Mouse (Mus musculus): ENCODE measurements around the gene St6galnac5. TPM values are rescaled to one million over a fixed set of nuclear protein-coding genes. Genes with fewer than 3 reads are reported as not detected.

Gene St6galnac5
- total and polyA plus RNA-seq, 3 experiments: 0.33 TPM; not detected in 2

GRCm38 (mm10) chr3:152841264-152841663 lies 140.8 kb downstream of the St6galnac5 start:
- Histone ChIP-seq H3K4me3 (ENCODE audit: low read depth, low read length) (no peak overlapping the region), H3K4me1 (ENCODE audit: insufficient read depth, low read depth, low read length) (no peaks in the 10 kb centered on the region), H3K9me3 (replicated peaks) (no peaks in the 10 kb centered on the region), H3K36me3 (replicated peaks) (no peaks in the 10 kb centered on the region), H3K27me3 (ENCODE audit: insufficient read depth, low read length) (no peaks in the 10 kb centered on the region)
- DNase-seq (ENCODE audit: low spot score): no peak
- TF ChIP-seq CTCF (IDR thresholded peaks at IDR 0.05; ENCODE audit: low read depth, low read length): no peak
- no peak for TF ChIP-seq TAL1 (conservative IDR thresholded peaks at IDR 0.05; ENCODE audit: low read depth, low read length)
- no peak for TF ChIP-seq POLR2AphosphoS5 (IDR thresholded peaks at IDR 0.05; ENCODE audit: insufficient replicate concordance, low read depth, low read length)
- no peak for TF ChIP-seq GATA2 (IDR thresholded peaks at IDR 0.05; ENCODE audit: borderline replicate concordance, low read depth, low read length)
- TF ChIP-seq GATA1 (IDR thresholded peaks at IDR 0.05; ENCODE audit: borderline replicate concordance, low read length): no peak
- no peak for ATAC-seq (ENCODE audit: extremely low read depth, insufficient number of reproducible peaks, low FRiP score, poor library complexity, severe bottlenecking)

DNA sequence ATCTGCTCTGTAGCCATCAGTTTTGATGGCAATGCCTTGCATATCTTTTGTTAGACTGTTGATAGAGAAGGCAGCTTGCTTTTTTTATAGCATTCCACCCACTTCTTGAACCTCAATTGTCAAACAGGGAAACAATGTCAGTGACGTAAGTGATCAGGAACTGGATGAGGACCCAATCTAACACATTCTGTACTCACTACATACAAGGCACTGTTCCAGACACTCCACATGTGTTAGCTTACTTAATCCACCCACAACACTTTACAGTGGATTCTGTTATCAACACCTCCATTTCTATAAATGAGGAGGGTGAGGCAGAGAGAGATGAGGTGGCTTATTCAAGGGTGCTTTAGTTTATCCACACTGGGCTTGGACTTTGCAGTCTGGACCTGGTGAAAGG lies 144.1 kb downstream of the St6galnac5 start:
- Histone ChIP-seq H3K4me1 (ENCODE audit: insufficient read depth, low read depth, low read length) (no peaks in the 10 kb centered on the region), H3K27me3 (ENCODE audit: insufficient read depth, low read length) (no peaks in the 10 kb centered on the region), H3K36me3 (replicated peaks) (no peaks in the 10 kb centered on the region), H3K9me3 (replicated peaks) (no peaks in the 10 kb centered on the region), H3K4me3 (ENCODE audit: low read depth, low read length) (no peak overlapping the region)
- DNase-seq (ENCODE audit: low spot score): no peak
- no peak for TF ChIP-seq GATA2 (IDR thresholded peaks at IDR 0.05; ENCODE audit: borderline replicate concordance, low read depth, low read length)
- TF ChIP-seq TAL1 (conservative IDR thresholded peaks at IDR 0.05; ENCODE audit: low read depth, low read length): no peak
- no peak for TF ChIP-seq GATA1 (IDR thresholded peaks at IDR 0.05; ENCODE audit: borderline replicate concordance, low read length)
- no peak for TF ChIP-seq POLR2AphosphoS5 (IDR thresholded peaks at IDR 0.05; ENCODE audit: insufficient replicate concordance, low read depth, low read length)
- no peak for TF ChIP-seq CTCF (IDR thresholded peaks at IDR 0.05; ENCODE audit: low read depth, low read length)
- ATAC-seq (ENCODE audit: extremely low read depth, insufficient number of reproducible peaks, low FRiP score, poor library complexity, severe bottlenecking): no peak

DNA sequence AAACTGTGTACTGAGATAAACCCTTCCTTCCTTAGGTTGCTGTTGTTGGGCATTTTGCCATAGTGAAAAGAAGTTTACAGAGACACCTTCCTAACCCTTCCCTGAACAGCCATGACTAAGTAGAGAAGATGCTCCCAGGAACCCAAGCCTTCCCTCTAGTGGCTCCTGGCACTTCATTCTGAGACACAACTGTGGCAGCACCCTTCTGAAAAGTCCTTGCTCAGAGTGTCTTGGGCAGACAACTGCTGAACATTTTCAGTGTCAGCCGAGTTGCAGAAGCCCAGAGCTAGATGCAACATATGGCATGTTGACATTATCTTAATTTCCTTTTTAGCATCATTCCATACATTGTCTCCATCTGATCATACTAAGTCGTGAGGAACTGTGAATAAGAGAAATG lies 144.6 kb downstream of the St6galnac5 start:
- no peaks in the 10 kb centered on the region for H3K9me3 ChIP-seq (replicated peaks)
- no peaks in the 10 kb centered on the region for H3K27me3 ChIP-seq (ENCODE audit: insufficient read depth, low read length)
- ATAC-seq (ENCODE audit: extremely low read depth, insufficient number of reproducible peaks, low FRiP score, poor library complexity, severe bottlenecking) (no peak), DNase-seq (ENCODE audit: low spot score) (no peak)
- no peaks in the 10 kb centered on the region for H3K4me1 ChIP-seq (ENCODE audit: insufficient read depth, low read depth, low read length)
- H3K4me3 ChIP-seq (ENCODE audit: low read depth, low read length): no peak overlapping the region
- H3K36me3 ChIP-seq (replicated peaks): no peaks in the 10 kb centered on the region
- TF ChIP-seq CTCF (IDR thresholded peaks at IDR 0.05; ENCODE audit: low read depth, low read length): no peak
- no peak for TF ChIP-seq GATA1 (IDR thresholded peaks at IDR 0.05; ENCODE audit: borderline replicate concordance, low read length)
- TF ChIP-seq TAL1 (conservative IDR thresholded peaks at IDR 0.05; ENCODE audit: low read depth, low read length): no peak
- TF ChIP-seq POLR2AphosphoS5 (IDR thresholded peaks at IDR 0.05; ENCODE audit: insufficient replicate concordance, low read depth, low read length): no peak
- no peak for TF ChIP-seq GATA2 (IDR thresholded peaks at IDR 0.05; ENCODE audit: borderline replicate concordance, low read depth, low read length)

GRCm38 (mm10) chr3:152832436-152832835 lies 149.6 kb downstream of the St6galnac5 start:
- no peak overlapping the region for H3K4me3 ChIP-seq (ENCODE audit: low read depth, low read length)
- no peaks in the 10 kb centered on the region for H3K4me1 ChIP-seq (ENCODE audit: insufficient read depth, low read depth, low read length)
- ATAC-seq (ENCODE audit: extremely low read depth, insufficient number of reproducible peaks, low FRiP score, poor library complexity, severe bottlenecking): no peak
- TF ChIP-seq CTCF (IDR thresholded peaks at IDR 0.05; ENCODE audit: low read depth, low read length): no peak
- no peaks in the 10 kb centered on the region for H3K9me3 ChIP-seq (replicated peaks)
- no peaks in the 10 kb centered on the region for H3K36me3 ChIP-seq (replicated peaks)
- DNase-seq (ENCODE audit: low spot score): no peak
- H3K27me3 ChIP-seq (ENCODE audit: insufficient read depth, low read length): peaks cover 2% of the 10 kb centered on the region; the same call in 1 of the 2 replicates

- Histone ChIP-seq H3K9me3 (replicated peaks) (no peaks in the 10 kb centered on the region), H3K27me3 (ENCODE audit: insufficient read depth, low read length) (peaks cover 2% of the 10 kb centered on the region; the same call in 1 of the 2 replicates), H3K36me3 (replicated peaks) (no peaks in the 10 kb centered on the region), H3K4me1 (ENCODE audit: insufficient read depth, low read depth, low read length) (no peaks in the 10 kb centered on the region), H3K4me3 (ENCODE audit: low read depth, low read length) (no peak overlapping the region)
- ATAC-seq (ENCODE audit: extremely low read depth, insufficient number of reproducible peaks, low FRiP score, poor library complexity, severe bottlenecking): no peak
- no peak for DNase-seq (ENCODE audit: low spot score)
- TF ChIP-seq CTCF (IDR thresholded peaks at IDR 0.05; ENCODE audit: low read depth, low read length) (no peak), TAL1 (conservative IDR thresholded peaks at IDR 0.05; ENCODE audit: low read depth, low read length) (no peak), GATA2 (IDR thresholded peaks at IDR 0.05; ENCODE audit: borderline replicate concordance, low read depth, low read length) (no peak), POLR2AphosphoS5 (IDR thresholded peaks at IDR 0.05; ENCODE audit: insufficient replicate concordance, low read depth, low read length) (no peak), GATA1 (IDR thresholded peaks at IDR 0.05; ENCODE audit: borderline replicate concordance, low read length) (no peak)
These were observed 150.1 kb downstream of the St6galnac5 start for GRCm38 (mm10) chr3:152831974-152832373.

GRCm38 (mm10) chr3:152831377-152831776 lies 150.7 kb downstream of the St6galnac5 start:
- TF ChIP-seq CTCF (IDR thresholded peaks at IDR 0.05; ENCODE audit: low read depth, low read length) (no peak), GATA2 (IDR thresholded peaks at IDR 0.05; ENCODE audit: borderline replicate concordance, low read depth, low read length) (no peak), POLR2AphosphoS5 (IDR thresholded peaks at IDR 0.05; ENCODE audit: insufficient replicate concordance, low read depth, low read length) (no peak), TAL1 (conservative IDR thresholded peaks at IDR 0.05; ENCODE audit: low read depth, low read length) (no peak), GATA1 (IDR thresholded peaks at IDR 0.05; ENCODE audit: borderline replicate concordance, low read length) (no peak)
- no peak overlapping the region for H3K4me3 ChIP-seq (ENCODE audit: low read depth, low read length)
- H3K4me1 ChIP-seq (ENCODE audit: insufficient read depth, low read depth, low read length): no peaks in the 10 kb centered on the region
- H3K36me3 ChIP-seq (replicated peaks): no peaks in the 10 kb centered on the region
- H3K9me3 ChIP-seq (replicated peaks): no peaks in the 10 kb centered on the region
- no peak for ATAC-seq (ENCODE audit: extremely low read depth, insufficient number of reproducible peaks, low FRiP score, poor library complexity, severe bottlenecking)
- H3K27me3 ChIP-seq (ENCODE audit: insufficient read depth, low read length): peaks cover 2% of the 10 kb centered on the region; the same call in 1 of the 2 replicates
- DNase-seq (ENCODE audit: low spot score): no peak

- DNase-seq (ENCODE audit: low spot score) (peak; percentile 22), ATAC-seq (ENCODE audit: extremely low read depth, insufficient number of reproducible peaks, low FRiP score, poor library complexity, severe bottlenecking) (no peak; the same call in 1 of the 2 replicates)
- H3K9me3 ChIP-seq (replicated peaks): no peaks in the 10 kb centered on the region
- no peak overlapping the region for H3K4me3 ChIP-seq (ENCODE audit: low read depth, low read length)
- TF ChIP-seq GATA1 (IDR thresholded peaks at IDR 0.05; ENCODE audit: borderline replicate concordance, low read length) (no peak), TAL1 (conservative IDR thresholded peaks at IDR 0.05; ENCODE audit: low read depth, low read length) (no peak), CTCF (IDR thresholded peaks at IDR 0.05; ENCODE audit: low read depth, low read length) (no peak), GATA2 (IDR thresholded peaks at IDR 0.05; ENCODE audit: borderline replicate concordance, low read depth, low read length) (no peak), POLR2AphosphoS5 (IDR thresholded peaks at IDR 0.05; ENCODE audit: insufficient replicate concordance, low read depth, low read length) (no peak)
- no peaks in the 10 kb centered on the region for H3K4me1 ChIP-seq (ENCODE audit: insufficient read depth, low read depth, low read length)
- no peaks in the 10 kb centered on the region for H3K36me3 ChIP-seq (replicated peaks)
- no peaks in the 10 kb centered on the region for H3K27me3 ChIP-seq (ENCODE audit: insufficient read depth, low read length)
These were observed 160.8 kb downstream of the St6galnac5 start for GRCm38 (mm10) chr3:152821202-152821601.

Data from G1E (cell line).